Mouse (Mus musculus) thymus, adult 2 months (tissue): ENCODE results near the gene Gse1. TPM values are rescaled to one million over a fixed set of nuclear protein-coding genes. Genes with fewer than 3 reads are reported as not detected.
A peak's percentile ranks its signal among the peaks of the same experiment; 100 is the strongest.

ENCODE experiments used
- DNase-seq: peaks from one replicate; pipeline ENCODE4 v3.0.0; 2021
- H3K27ac ChIP-seq: fragments of 200-500 bp; 2 replicates; pipeline ENCODE4 v1.5.1; 2012; ENCODE audit warnings: low read length, control low read depth; ENCODE audit not compliant: control insufficient read depth, insufficient read depth
- H3K27me3 ChIP-seq: fragments of 200-500 bp; 2 replicates; pipeline ENCODE4 v1.6.1; 2012; ENCODE audit warnings: mild to moderate bottlenecking, low read length, moderate library complexity, mixed read lengths; ENCODE audit not compliant: control insufficient read depth, insufficient read depth
- H3K36me3 ChIP-seq: fragments of 200-500 bp; 2 replicates; pipeline ENCODE4 v1.6.1; 2012; ENCODE audit warnings: mild to moderate bottlenecking, low read length, moderate library complexity; ENCODE audit not compliant: control insufficient read depth, insufficient read depth
- H3K4me1 ChIP-seq: fragments of 200-500 bp; replicated peaks from 2 replicates; pipeline ENCODE4 v1.6.1; 2012; ENCODE audit warnings: low read length; ENCODE audit not compliant: control insufficient read depth, insufficient read depth
- H3K4me3 ChIP-seq: fragments of 200-500 bp; 2 replicates; pipeline ENCODE4 v1.5.1; 2012; ENCODE audit warnings: mild to moderate bottlenecking, low read length, control low read depth, moderate library complexity; ENCODE audit not compliant: control insufficient read depth, insufficient read depth
- CTCF ChIP-seq: fragments of 200-500 bp; IDR thresholded peaks from 2 replicates; pipeline ENCODE4 v1.5.1; 2012; ENCODE audit warnings: mild to moderate bottlenecking, control low read depth, low read length, moderate library complexity, borderline replicate concordance; ENCODE audit not compliant: control insufficient read depth, poor library complexity, insufficient read depth; ENCODE audit errors: extremely low read depth
- POLR2A ChIP-seq: fragments of 200-500 bp; IDR thresholded peaks from 2 replicates; pipeline ENCODE4 v1.6.1; 2012; ENCODE audit warnings: mild to moderate bottlenecking, low read length, control low read depth, moderate library complexity; ENCODE audit not compliant: control insufficient read depth, poor library complexity, insufficient read depth; ENCODE audit errors: extremely low read depth
- WGBS: fragments of 180-500 bp; shearing (Covaris S2); methylation state at CpG from one replicate; pipeline ENCODE4 v1.1.7; 2018; 5-methylcytosine and 5-hydroxymethylcytosine counted together
- polyA plus RNA-seq: library from polyadenylated mRNA; depleted of rRNA; stranded (reverse); fragments of >200 nt; gene quantifications from 2 replicates; pipeline ENCODE4 v1.2.3, GENCODE M21; 2012

The Gse1 gene
- polyA plus RNA-seq, 1 experiment, result 202 TPM

DNA sequence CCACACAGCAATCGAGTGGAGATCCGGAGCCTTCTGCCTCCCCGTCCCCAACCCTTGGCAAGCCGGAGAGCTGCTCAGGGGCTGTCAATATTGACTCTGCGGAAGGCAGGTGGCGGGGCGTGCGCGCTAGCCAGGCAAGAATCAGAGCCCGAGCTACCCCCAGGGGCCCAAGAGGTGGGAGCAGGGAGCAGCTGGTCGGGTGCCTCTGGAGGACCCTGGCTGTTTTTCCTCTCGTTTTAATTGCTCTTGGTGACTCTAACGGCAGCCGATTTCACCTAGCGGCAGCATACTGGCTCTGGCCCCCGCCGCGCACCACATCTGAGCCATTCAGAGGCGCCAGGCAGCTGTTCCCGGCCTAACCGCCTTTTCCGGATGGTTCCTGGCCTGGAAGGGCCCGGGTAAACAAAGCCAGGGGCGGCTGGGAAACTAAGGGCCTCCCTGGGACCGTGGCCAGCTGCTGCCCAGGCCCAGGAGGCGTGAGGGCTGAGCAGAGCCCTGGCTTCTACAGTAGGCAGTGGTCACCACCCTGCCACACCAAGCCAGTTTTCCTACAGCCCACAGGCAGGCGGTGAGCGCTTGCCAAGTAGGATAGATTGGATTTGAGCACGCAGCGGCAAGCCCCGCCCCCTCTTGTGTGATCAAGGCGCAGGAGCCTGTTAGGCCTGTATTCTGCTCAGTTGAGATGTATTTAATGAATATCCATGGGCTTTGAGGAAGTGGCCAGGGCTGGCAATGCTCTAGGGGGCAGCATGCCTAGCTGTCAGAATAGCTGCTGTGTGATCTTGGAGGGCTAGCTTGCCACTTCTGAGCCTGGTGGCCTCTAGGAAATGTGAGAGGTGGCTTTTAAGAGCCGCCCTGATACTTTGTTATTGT is 188.5 kb downstream of the Gse1 start:
- peak overlapping the region; percentile 4; the same call in 1 of the 2 replicates for H3K4me3 ChIP-seq
- 15% methylated on average over 33 of the region's 33 CpGs for WGBS

DNA sequence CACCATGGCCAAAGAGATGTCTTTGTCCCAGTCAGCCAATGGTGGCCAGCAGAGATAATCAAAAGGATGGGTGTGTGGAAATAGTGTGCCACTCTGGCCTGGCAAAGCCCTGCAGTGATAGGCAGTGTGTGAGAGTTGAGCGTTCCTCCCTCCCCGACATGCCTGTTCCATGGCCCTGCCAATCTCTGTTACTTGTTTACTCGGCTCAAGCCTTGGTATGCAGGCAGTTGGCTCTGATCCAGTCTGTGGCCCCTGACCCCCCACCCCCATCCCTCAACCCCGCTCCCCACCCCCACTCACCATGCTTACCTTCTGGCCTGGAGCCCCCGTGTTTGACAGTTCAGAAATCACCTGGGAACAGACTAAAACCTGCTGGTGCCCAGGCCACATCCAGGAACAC is 189.9 kb downstream of the Gse1 start:
- peaks cover 31% of the 10 kb centered on the region for H3K4me1 ChIP-seq
- TF ChIP-seq CTCF (no peak), POLR2A (no peak)
- H3K4me3 ChIP-seq, result no peak overlapping the region
- H3K27ac ChIP-seq, result no peak overlapping the region
- DNase-seq, result no peak
- no peaks in the 10 kb centered on the region for H3K36me3 ChIP-seq
- H3K27me3 ChIP-seq, result no peaks in the 10 kb centered on the region
- 96% methylated on average over 5 of the region's 5 CpGs for WGBS

More for the DNA sequence above, 188.5 kb downstream of the Gse1 start:
- Histone ChIP-seq H3K4me1 (peaks cover 44% of the 10 kb centered on the region), H3K27ac (no peak overlapping the region), H3K36me3 (no peaks in the 10 kb centered on the region), H3K27me3 (no peaks in the 10 kb centered on the region)
- DNase-seq, result peak; percentile 52
- TF ChIP-seq CTCF, result no peak
- no peak for TF ChIP-seq POLR2A

DNA sequence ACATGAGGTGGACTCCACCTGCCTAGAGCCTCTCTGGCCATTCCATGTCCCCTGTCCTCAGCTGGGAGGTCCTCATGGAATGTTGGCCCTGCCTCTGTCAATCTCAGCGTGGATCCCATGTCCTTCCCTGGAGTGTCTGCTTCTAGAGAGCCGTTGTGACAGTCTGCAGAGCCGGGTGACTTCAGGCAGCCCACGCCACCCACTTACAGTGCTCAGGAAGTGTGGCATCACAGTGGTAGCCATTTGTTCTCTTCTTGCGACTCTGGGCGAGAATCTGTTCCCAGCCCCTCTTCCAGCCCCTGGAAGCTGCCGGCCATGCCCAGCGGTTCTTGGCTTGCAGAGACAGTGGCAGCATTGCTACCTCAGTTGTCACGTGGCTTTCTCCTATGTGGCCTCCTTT is 191.4 kb downstream of the Gse1 start:
- Histone ChIP-seq H3K36me3 (no peaks in the 10 kb centered on the region), H3K4me3 (no peak overlapping the region), H3K4me1 (peaks cover 27% of the 10 kb centered on the region), H3K27me3 (no peaks in the 10 kb centered on the region), H3K27ac (no peak overlapping the region)
- no peak for TF ChIP-seq CTCF
- no peak for TF ChIP-seq POLR2A
- DNase-seq, result no peak
- WGBS, result 88% methylated on average over 9 of the region's 9 CpGs

DNA sequence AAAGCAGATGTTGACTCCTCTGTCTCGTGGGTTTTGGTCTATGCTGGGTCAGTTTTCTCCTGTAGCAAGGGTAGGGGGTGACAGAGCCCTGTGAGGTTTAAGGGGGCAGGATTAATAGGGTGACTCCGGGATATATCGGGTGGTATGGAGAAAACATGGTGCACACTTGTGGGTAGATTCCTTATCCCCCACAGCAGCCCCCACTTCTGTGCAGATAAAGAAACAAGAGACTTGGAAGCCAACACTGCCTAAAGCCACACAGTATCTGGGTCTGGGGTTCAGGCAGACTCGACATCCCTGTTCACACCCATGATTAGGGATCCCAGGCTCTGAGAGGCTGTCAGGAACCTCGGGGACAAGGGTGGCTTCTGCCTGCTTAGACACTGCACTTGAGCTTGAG is 192.0 kb downstream of the Gse1 start:
- 90% methylated on average over 5 of the region's 5 CpGs for WGBS
- Histone ChIP-seq H3K27me3 (no peaks in the 10 kb centered on the region), H3K4me3 (no peak overlapping the region), H3K4me1 (peaks cover 27% of the 10 kb centered on the region), H3K27ac (no peak overlapping the region), H3K36me3 (no peaks in the 10 kb centered on the region)
- DNase-seq, result no peak
- TF ChIP-seq POLR2A (no peak), CTCF (no peak)

DNA sequence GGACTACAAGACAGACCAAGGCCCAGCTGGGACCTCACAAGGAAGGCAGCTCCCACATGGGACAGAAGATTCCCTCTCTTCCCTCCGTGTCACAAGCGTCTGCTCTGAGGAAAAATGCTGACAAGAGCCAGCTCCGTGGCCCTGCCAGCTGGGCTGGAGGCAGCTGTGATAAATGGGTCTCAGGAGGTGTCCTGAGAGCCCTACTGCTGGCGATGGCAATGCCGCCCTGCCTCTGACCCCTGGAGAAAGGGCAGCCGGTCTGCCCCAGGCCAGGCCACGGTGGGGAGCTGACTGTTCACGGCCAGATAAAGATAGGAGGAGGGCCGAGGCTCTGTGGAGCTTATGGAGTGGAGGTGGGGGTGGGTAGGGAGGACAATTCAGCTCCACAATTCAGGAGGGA is 193.4 kb downstream of the Gse1 start:
- Histone ChIP-seq H3K27me3 (no peaks in the 10 kb centered on the region), H3K36me3 (no peaks in the 10 kb centered on the region), H3K4me1 (peaks cover 24% of the 10 kb centered on the region), H3K4me3 (no peak overlapping the region), H3K27ac (no peak overlapping the region)
- 93% methylated on average over 9 of the region's 9 CpGs for WGBS
- DNase-seq, result no peak
- TF ChIP-seq POLR2A (no peak), CTCF (no peak)

DNA sequence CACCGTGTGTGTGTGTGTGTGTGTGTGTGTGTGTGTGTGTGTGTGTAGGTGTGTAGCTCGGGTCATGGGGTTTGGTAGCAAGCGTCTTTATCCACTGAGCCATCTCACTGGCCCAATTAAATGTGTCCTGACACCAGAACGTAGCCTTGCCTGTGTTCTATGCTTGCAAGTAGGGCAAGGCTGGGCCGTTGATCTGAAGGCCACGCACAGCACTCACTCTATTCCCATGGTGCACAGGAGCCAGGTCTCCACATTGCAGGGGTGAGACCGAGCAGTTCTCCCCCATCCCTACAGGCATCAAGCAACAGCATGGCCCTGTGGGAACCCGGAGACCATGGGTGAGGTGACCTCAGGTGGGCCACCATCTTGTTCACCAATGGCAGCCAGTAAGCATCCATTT is 194.0 kb downstream of the Gse1 start:
- 97% methylated on average over 8 of the region's 8 CpGs for WGBS
- H3K27ac ChIP-seq, result no peak overlapping the region
- no peak overlapping the region for H3K4me3 ChIP-seq
- H3K36me3 ChIP-seq, result no peaks in the 10 kb centered on the region
- H3K27me3 ChIP-seq, result no peaks in the 10 kb centered on the region
- DNase-seq, result no peak
- TF ChIP-seq CTCF (no peak), POLR2A (no peak)
- peaks cover 24% of the 10 kb centered on the region for H3K4me1 ChIP-seq

DNA sequence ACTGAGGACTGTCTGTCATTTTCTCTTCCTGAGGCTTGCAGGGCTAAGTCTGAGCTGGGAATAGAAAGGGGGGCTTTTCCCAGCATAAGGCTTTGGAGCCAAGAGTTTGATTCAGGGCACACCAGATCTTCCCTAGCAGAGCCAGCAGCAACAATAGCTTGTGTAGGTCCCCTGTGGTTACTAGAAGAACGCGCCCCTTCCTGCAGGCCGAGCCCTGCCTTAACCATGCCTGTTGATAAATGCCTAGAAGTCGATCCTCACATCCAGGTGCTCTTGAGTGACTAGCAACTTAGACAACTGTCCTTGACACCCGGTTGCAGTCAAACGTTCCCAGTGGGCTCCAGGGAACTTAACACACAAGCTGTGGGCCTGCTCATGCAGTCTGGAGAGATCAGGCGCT is 195.3 kb downstream of the Gse1 start:
- 29% methylated on average over 7 of the region's 7 CpGs for WGBS
- H3K4me1 ChIP-seq, result peaks cover 30% of the 10 kb centered on the region
- H3K36me3 ChIP-seq, result no peaks in the 10 kb centered on the region
- no peak for TF ChIP-seq CTCF
- TF ChIP-seq POLR2A, result no peak
- H3K27ac ChIP-seq, result no peak overlapping the region
- no peaks in the 10 kb centered on the region for H3K27me3 ChIP-seq
- H3K4me3 ChIP-seq, result no peak overlapping the region
- no peak for DNase-seq
